Mouse (Mus musculus) spleen, adult 2 months (tissue): Measurements from ENCODE around the gene Zfp790.

Experiments used
- CTCF ChIP-seq: fragments of 200-500 bp; IDR thresholded peaks from 2 replicates; pipeline ENCODE4 v1.5.1; 2011; ENCODE audit warnings: mild to moderate bottlenecking, inconsistent platforms; ENCODE audit not compliant: insufficient read depth, insufficient read length, insufficient replicate concordance; ENCODE audit errors: extremely low read depth
- POLR2A ChIP-seq: fragments of 200-500 bp; IDR thresholded peaks from 2 replicates; pipeline ENCODE4 v1.6.1; 2011; ENCODE audit warnings: low read depth, low read length, inconsistent platforms

GRCm38 (mm10) chr7:29776568-29776967 is 39.3 kb upstream of the Zfp790 start:
- no peak for TF ChIP-seq CTCF
- TF ChIP-seq POLR2A = no peak
